Mouse (Mus musculus): ENCODE measurements around the gene Phykpl. TPM values are rescaled to one million over a fixed set of nuclear protein-coding genes. Genes with fewer than 3 reads are reported as not detected.
A peak's percentile ranks its signal among the peaks of the same experiment; 100 is the strongest.
"Not testable (repeated sequence)": the region's sequence is repeated elsewhere in the genome, so short reads cannot be mapped to it uniquely, and the experiment has no call there.

Gene Phykpl
- total RNA-seq, 2 experiments from 2014 or later = 15.5 to 15.8 TPM

DNA sequence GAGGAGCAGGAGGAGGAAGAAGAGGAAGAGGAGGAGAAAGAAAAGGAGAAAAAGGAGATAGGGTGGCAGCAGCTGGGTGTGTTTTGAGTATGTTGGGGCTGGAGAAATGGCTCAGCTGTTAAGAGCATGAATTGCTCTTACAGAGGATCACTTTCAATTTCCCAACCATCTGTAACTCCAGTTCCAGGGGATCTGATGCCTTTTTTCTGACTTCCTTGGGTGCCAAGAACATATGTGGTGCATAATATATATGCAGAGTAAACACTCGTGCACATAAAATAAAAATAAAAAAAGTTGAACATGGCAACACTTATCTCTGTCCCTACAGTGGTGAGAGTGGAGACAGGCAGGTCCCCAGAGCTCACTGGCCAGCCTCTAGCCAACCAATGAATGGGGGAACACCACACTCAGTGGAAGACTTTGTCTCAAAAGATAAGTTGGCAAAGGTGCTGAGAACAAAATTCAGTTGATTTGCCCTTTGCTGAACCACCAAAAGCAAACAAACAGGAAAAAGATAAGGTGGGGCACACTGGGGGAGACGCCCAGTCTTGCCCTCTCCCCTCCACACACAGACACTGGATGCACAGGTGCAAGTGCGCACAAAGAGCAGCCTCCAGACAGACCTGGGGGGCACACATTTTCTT is 24.8 kb downstream of the Phykpl start:
- no peak overlapping the region for H3K27ac ChIP-seq
- intact Hi-C loops (cut with DNase I) = no loop called here

DNA sequence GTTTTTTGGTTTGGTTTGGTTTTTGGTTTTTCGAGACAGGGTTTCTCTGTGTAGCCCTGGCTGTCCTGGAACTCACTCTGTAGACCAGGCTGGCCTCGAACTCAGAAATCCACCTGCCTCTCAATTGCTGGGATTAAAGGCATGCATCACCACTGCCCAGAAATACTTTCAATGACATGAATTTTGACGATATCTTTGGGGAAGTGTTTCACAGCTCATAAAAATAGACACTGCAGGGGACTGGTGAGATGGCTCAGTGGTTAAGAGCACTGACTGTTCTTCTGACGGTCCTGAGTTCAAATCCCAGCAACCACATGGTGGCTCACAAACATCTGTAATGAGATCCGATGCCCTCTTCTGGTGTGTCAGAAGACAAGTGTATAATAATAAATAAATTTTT is 25.4 kb downstream of the Phykpl start:
- intact Hi-C loops (cut with DNase I); DNase-seq; H3K27ac ChIP-seq; H3K4me3 ChIP-seq: not testable (repeated sequence)

More for the DNA sequence above, 24.8 kb downstream of the Phykpl start:
- H3K4me3 ChIP-seq = no peak overlapping the region
- no peak for DNase-seq
- no peak for TF ChIP-seq CTCF (IDR thresholded peaks at IDR 0.05)

DNA sequence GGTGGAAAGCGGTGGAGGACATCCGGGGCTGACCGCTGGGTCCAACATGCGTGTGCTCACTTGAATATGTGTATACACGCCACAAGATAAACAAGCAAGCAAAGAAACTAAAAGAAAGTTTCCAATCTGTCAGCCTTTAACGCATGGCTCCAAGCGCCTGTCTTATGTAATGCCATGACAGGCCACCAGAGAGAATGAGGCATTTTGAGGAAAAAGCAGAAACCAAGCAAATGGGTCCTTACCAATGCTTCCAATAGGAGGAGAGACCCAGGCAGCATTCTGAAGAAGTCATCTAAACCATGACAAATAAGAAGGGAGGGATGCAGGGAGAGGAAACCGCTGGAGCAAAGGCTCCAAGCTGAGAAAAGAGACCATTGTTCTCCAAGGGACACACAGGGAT is 29.7 kb downstream of the Phykpl start:
- no peak for DNase-seq
- Histone ChIP-seq H3K27ac (no peak overlapping the region), H3K4me3 (no peak overlapping the region)
- no peak for TF ChIP-seq CTCF (IDR thresholded peaks at IDR 0.05)
- intact Hi-C loops (cut with DNase I) = no loop called here

DNA sequence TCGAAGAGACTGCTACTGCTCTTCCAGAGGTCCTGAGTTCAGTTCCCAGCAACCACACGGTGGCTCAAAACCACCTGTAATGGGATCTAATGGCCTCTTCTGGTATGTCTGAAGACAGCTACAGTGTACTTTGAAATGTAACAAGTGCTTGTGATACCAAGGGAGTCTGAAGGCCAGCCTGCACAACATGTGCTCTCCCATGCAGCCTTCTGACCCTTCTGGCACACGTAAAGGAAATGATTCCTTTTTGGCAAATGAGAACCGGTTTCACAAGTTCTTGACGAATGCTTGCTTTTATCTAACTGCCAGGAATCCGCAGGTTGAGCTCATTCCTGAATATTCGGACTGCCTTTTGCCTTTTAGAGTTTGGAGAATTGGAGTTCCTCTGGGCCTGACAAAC is 30.6 kb downstream of the Phykpl start:
- peak overlapping the region; percentile 69 for H3K4me3 ChIP-seq
- no peak for DNase-seq
- intact Hi-C loops (cut with DNase I) = loop anchor here (5.0 kb wide), 1 partner anchor 37 kb away; the partner anchor contains the start of genes D930048N14Rik and N4bp3
- no peak for TF ChIP-seq CTCF (IDR thresholded peaks at IDR 0.05)
- peak overlapping the region; percentile 92 for H3K27ac ChIP-seq

DNA sequence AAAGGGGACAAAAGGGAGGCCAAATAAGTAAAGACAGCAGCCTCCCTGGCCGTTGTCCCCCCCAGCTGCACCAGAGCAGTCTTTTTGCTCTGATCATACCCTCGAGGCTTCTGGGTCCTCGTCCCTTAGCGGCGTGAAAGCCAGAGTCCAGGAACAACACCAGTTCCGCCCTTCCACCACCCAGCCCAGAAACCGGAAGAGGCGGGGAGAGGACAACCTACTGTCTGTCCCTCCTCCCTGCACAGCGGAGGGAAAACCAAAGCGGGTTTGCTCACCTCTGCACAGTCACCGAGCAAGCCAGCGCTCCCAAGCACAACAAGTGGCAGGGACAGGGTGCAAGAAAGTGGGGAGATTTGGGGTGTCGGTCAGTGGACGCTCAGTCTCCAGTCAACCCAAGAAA is 31.0 kb downstream of the Phykpl start:
- DNase-seq = peak; percentile 82
- intact Hi-C loops (cut with DNase I) = loop anchor here (5.0 kb wide), 1 partner anchor 37 kb away; the partner anchor contains the start of genes D930048N14Rik and N4bp3
- no peak for TF ChIP-seq CTCF (IDR thresholded peaks at IDR 0.05)
- H3K4me3 ChIP-seq = peak overlapping the region; percentile 69
- H3K27ac ChIP-seq = peak overlapping the region; percentile 92

DNA sequence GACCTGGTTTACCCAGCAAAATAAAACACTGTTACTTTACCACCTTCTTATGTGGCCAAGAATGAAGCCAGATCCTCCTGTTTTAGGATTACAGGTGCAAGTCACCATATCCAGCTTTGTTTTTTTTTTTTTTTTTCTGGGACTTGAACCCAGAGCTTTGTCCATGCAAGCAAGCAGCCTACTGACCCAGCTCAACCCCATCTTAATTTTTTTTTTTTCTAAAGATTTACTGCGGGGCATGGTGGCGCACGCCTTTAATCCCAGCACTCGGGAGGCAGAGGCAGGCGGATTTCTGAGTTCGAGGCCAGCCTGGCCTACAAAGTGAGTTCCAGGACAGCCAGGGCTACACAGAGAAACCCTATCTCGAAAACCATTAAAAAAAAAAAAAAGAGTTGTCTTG is 31.6 kb downstream of the Phykpl start:
- Histone ChIP-seq H3K4me3 (peak overlapping the region; percentile 69), H3K27ac (peak overlapping the region; percentile 92; the same call in 1 of the 2 replicates)
- intact Hi-C loops (cut with DNase I) = loop anchor here (5.0 kb wide), 1 partner anchor 36 kb away; the partner anchor contains the start of genes D930048N14Rik and N4bp3
- not testable (repeated sequence) for DNase-seq

DNA sequence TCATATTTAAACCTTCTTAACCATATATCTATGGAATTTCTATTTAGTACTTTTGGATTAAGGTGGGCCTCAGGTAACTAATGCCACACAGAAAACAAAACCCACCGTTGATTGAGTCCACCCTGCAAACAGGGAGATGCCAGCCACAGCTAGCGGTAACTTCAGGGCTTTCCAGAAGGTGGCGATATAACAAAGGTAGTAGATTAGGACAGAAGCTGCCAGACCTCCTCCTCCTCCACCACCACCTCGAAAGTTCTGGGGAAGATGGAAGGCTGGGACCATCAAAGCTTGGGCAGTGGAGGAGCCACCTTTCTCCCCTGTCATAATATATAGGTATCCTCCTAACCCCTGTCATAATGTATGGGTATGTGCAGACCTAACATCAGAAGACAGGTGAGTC is 33.1 kb downstream of the Phykpl start:
- H3K27ac ChIP-seq = no peak overlapping the region
- peak; percentile 88 for TF ChIP-seq CTCF (IDR thresholded peaks at IDR 0.05)
- peak; percentile 59 for DNase-seq
- intact Hi-C loops (cut with DNase I) = loop anchor here (1.0 to 5.0 kb wide), 2 partner anchors 35 to 64 kb away; partner anchors contain the start of genes D930048N14Rik and N4bp3
- no peak overlapping the region for H3K4me3 ChIP-seq

DNA sequence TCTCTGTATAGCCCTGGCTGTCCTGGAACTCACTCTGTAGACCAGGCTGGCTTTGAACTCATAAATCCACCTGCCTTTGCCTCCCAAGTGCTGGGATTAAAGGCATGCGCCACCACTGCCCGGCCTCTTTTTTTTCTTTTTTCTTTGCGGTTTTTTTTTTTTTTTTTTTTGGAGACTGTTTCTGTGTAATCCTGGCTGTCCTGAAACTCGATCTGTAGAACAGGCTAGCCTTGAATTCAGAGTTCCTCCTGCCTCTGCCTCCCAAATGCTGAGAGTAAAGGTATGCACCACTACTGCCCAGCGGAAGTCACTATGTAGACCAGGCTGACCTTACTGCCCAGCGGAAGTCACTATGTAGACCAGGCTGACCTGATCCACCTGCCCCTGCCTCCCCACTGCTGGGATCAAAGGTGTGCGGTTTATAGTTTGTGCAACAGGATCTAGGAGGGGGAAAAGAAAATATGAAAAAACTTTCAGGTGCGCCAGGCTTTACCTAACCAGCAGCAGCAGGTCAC is 34.4 kb downstream of the Phykpl start:
- intact Hi-C loops (cut with DNase I) = loop anchor here (5.0 kb wide), 1 partner anchor 33 kb away; the partner anchor contains the start of genes D930048N14Rik and N4bp3
- DNase-seq = no peak
- Histone ChIP-seq H3K4me3 (peak overlapping the region; percentile 95), H3K27ac (peak overlapping the region; percentile 93)
- no peak for TF ChIP-seq CTCF (IDR thresholded peaks at IDR 0.05)

DNA sequence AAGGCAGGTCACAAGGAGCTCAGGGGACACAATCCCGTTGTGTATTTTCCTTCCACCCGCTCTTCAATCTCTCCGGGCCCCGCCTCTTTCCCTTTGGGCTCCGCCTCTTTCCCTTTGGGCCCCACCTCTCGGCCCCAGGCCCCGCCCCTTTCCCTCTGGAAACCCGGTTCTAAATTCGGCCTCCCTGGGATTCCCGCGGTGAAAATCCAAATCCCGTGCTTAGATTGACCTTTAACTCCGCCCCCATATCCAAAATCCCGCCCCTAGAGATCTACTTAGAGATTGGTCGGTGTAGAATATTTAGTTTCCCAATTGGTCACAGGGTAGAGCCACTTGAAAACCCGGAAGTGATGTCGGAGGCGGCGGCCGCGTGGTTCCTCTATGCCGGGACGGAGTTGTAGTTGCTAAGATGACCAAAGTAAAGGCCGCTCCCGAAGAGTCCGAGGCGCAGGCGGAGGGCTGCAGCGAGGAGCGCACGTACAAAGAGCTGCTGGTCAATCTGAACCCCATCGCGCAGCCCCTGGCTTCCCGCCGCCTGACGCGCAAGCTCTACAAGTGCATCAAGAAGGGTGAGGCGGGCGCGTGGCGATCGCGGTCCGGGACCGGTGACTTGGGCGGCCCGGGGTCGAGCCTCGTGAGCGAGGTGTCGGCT is 35.0 kb downstream of the Phykpl start, which contains the start of gene Nhp2:
Nhp2 (plus strand) TSS at position 327 of the 652 bp plus-strand sequence.
- DNase-seq = peak; percentile 96
- intact Hi-C loops (cut with DNase I) = loop anchor here (2.0 to 5.0 kb wide), 2 partner anchors 15 to 33 kb away; partner anchors contain the start of genes D930048N14Rik, N4bp3 and Rmnd5b
- TF ChIP-seq CTCF (IDR thresholded peaks at IDR 0.05) = no peak

DNA sequence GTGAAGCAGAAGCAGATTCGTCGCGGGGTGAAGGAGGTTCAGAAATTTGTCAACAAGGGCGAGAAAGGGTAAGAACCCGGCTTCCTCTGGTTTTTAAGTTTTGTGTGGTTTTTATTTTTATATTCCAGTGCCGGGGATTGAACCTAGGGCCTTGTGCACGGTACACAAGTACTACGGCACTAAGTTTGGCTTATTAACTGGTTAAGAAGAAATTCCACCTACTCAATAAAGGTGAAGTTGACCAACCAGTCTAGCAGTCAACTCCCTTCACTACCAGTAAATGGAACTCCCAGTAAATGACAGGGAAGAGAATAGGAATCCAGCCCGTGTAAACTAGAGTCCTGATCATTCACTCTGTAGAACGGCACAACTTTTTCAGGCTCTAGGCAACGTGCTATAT is 35.5 kb downstream of the Phykpl start:
- TF ChIP-seq CTCF (IDR thresholded peaks at IDR 0.05) = no peak
- peak overlapping the region; percentile 93 for H3K27ac ChIP-seq
- DNase-seq = no peak
- peak overlapping the region; percentile 95 for H3K4me3 ChIP-seq
- intact Hi-C loops (cut with DNase I) = loop anchor here (2.0 kb wide), 1 partner anchor 15 kb away; the partner anchor contains the start of gene Rmnd5b

More for the DNA sequence above, 35.0 kb downstream of the Phykpl start, which contains the start of gene Nhp2:
- Histone ChIP-seq H3K4me3 (peak within 1 kb of the TSS; percentile 95), H3K27ac (peak within 1 kb of the TSS; percentile 93)

DNA sequence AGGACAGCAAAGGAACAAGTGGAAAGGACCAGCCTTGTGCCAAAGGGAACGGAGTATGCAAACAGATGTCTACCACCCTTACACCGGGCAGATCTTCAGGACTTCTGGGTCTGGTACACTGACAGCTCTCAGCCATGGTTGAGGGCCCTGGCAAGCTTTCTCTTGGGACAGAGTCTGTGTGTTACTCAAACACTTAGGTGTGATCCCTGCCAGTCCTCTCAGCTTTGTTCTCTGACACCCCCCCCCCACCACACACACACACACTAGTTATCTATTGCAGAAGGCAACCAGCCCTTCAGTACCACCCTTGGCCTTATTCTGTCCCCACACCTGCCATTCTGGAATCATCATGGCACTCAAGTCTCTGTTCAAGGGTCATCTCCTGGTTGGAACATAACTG is 37.2 kb downstream of the Phykpl start:
- no peak for TF ChIP-seq CTCF (IDR thresholded peaks at IDR 0.05)
- Histone ChIP-seq H3K27ac (no peak overlapping the region), H3K4me3 (no peak overlapping the region)
- intact Hi-C loops (cut with DNase I) = loop anchor here (2.0 kb wide), 1 partner anchor 13 kb away; the partner anchor contains the start of gene Rmnd5b
- DNase-seq = no peak

DNA sequence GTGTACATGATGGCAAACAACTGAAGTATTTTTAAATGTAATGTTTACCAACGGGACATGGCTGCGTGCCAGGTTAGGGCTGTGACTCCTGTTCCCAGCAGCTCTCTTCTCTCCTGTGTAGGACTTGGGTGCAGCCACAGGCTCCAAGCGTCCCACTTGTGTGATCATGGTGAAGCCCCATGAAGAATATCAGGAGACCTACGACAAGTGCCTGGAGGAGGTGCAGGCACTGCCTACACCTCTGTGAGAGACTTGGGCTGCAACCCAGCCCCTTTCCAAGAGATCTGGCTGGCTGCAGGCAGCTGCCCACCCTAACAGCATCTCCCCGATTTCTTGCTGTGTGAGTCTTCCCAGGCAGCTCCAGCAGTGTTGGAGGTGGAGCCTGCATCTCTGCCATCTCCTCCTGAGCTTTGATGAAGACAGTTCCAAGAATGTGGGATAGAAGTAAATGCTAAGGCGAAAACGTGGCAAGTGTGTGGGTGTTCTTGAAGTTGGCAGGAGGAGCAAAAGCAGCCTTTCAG is 38.5 kb downstream of the Phykpl start:
- Histone ChIP-seq H3K4me3 (no peak overlapping the region), H3K27ac (no peak overlapping the region)
- TF ChIP-seq CTCF (IDR thresholded peaks at IDR 0.05) = no peak
- no peak for DNase-seq
- intact Hi-C loops (cut with DNase I) = no loop called here

Measured in gastrocnemius, adult 2 months (tissue).